Mouse (Mus musculus) olfactory bulb, adult 2 months (tissue): ENCODE data around the gene 2610507B11Rik. TPM values are rescaled to one million over a fixed set of nuclear protein-coding genes. Genes with fewer than 3 reads are reported as not detected.

Experiments
- H3K27ac ChIP-seq: fragments of 200-500 bp; 2 replicates; pipeline ENCODE4 v1.5.1; 2012; ENCODE audit warnings: low read depth, low read length; ENCODE audit not compliant: insufficient read depth
- H3K4me1 ChIP-seq: fragments of 200-500 bp; 2 replicates; pipeline ENCODE4 v1.6.1; 2012; ENCODE audit warnings: low read length; ENCODE audit not compliant: control insufficient read depth, insufficient read depth
- H3K4me3 ChIP-seq: fragments of 200-500 bp; 2 replicates; pipeline ENCODE4 v1.5.1; 2012; ENCODE audit warnings: mild to moderate bottlenecking, low read depth, low read length, moderate library complexity; ENCODE audit not compliant: insufficient read depth
- CTCF ChIP-seq: fragments of 200-500 bp; IDR thresholded peaks from 2 replicates; pipeline ENCODE4 v1.5.1; 2012; ENCODE audit warnings: low read depth, mild to moderate bottlenecking, low read length, moderate library complexity; ENCODE audit not compliant: insufficient read depth
- POLR2A ChIP-seq: fragments of 200-500 bp; IDR thresholded peaks from 2 replicates; pipeline ENCODE4 v1.6.1; 2012; ENCODE audit warnings: mild to moderate bottlenecking, low read depth, low read length, moderate library complexity; ENCODE audit not compliant: insufficient read depth
- WGBS: fragments of 180-500 bp; shearing (Covaris S2); methylation state at CpG from one replicate; pipeline ENCODE4 v1.1.7; 2018; 5-methylcytosine and 5-hydroxymethylcytosine counted together
- polyA plus RNA-seq: library from polyadenylated mRNA; stranded (reverse); fragments of >200 nt; gene quantifications from 2 replicates; pipeline ENCODE4 v1.2.4, GENCODE M21; 2012; ENCODE audit warnings: low replicate concordance; ENCODE audit not compliant: missing spikeins, insufficient read depth, insufficient read length

The 2610507B11Rik gene
- polyA plus RNA-seq, 1 experiment = 122 TPM

GRCm38 (mm10) chr11:78301357-78302084 is 40.0 kb downstream of the 2610507B11Rik start, which contains the start of gene Spag5:
TSS of gene Spag5 (plus strand) at chr11:78301529.
- no peak within 1 kb of the TSS for H3K27ac ChIP-seq
- H3K4me3 ChIP-seq = peak within 1 kb of the TSS; percentile 42
- under 1% methylated on average over 48 of the region's 49 CpGs for WGBS
- H3K4me1 ChIP-seq = peaks cover 6% of the 10 kb centered on the region; the same call in 1 of the 2 replicates
- TF ChIP-seq CTCF (no peak), POLR2A (no peak)

- Histone ChIP-seq H3K4me3 (no peak overlapping the region), H3K27ac (no peak overlapping the region), H3K4me1 (peaks cover 6% of the 10 kb centered on the region; the same call in 1 of the 2 replicates)
- WGBS = 89% methylated on average over 4 of the region's 4 CpGs
- TF ChIP-seq CTCF = no peak
- TF ChIP-seq POLR2A = no peak
Measured at GRCm38 (mm10) chr11:78305272-78305671, 43.7 kb downstream of the 2610507B11Rik start.

- no peak overlapping the region for H3K27ac ChIP-seq
- 80% methylated on average over 8 of the region's 8 CpGs for WGBS
- TF ChIP-seq POLR2A = no peak
- TF ChIP-seq CTCF = no peak
Measured at GRCm38 (mm10) chr11:78310861-78311511, 49.4 kb downstream of the 2610507B11Rik start.

DNA sequence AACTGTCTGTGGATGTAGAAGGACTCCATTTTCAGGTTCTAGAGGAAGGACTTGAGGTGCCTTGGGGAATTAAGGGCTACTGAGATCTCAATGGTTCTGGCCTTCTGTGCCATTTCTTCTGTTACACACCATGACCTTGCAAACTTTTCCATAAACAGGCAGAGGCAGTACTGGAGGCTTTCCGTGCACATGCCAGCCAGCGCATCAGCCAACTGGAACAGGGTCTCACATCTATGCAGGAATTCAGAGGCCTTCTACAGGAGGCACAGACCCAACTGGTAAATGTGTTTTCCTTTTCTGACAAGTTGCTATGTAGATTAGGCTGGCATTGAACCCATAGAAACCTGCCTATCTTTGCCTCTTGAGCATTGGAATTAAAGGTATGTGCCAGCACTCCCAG is 52.1 kb downstream of the 2610507B11Rik start:
- TF ChIP-seq CTCF (no peak), POLR2A (no peak)
- no peak overlapping the region for H3K4me3 ChIP-seq
- no peaks in the 10 kb centered on the region for H3K4me1 ChIP-seq
- H3K27ac ChIP-seq = no peak overlapping the region
- 90% methylated on average over 2 of the region's 2 CpGs for WGBS

More at GRCm38 (mm10) chr11:78310861-78311511, 49.4 kb downstream of the 2610507B11Rik start:
- H3K4me1 ChIP-seq = no peaks in the 10 kb centered on the region
- no peak overlapping the region for H3K4me3 ChIP-seq

DNA sequence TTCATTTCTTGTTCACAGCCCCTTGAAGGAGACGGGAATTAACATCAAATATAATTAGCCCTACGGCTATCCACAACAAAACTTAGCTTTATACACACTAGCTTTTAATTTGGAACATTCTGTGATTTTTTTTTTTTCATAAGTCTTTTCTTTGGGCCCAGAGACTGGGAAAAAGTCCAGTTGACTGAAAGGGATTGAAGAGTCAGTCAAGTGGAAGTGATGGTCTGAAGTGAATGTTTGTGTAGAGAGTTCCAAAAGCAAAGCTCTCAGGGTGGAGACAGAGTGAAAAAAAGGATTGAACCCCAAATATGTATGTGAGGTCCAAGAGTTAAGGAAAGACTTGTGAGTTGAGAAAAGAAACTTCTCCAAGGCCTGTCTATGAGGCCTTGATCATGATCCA is 56.9 kb downstream of the 2610507B11Rik start:
- Histone ChIP-seq H3K4me1 (peaks cover 4% of the 10 kb centered on the region; the same call in 1 of the 2 replicates), H3K27ac (no peak overlapping the region), H3K4me3 (no peak overlapping the region)
- TF ChIP-seq POLR2A (no peak), CTCF (no peak)
- 61% methylated on average over 2 of the region's 2 CpGs for WGBS

DNA sequence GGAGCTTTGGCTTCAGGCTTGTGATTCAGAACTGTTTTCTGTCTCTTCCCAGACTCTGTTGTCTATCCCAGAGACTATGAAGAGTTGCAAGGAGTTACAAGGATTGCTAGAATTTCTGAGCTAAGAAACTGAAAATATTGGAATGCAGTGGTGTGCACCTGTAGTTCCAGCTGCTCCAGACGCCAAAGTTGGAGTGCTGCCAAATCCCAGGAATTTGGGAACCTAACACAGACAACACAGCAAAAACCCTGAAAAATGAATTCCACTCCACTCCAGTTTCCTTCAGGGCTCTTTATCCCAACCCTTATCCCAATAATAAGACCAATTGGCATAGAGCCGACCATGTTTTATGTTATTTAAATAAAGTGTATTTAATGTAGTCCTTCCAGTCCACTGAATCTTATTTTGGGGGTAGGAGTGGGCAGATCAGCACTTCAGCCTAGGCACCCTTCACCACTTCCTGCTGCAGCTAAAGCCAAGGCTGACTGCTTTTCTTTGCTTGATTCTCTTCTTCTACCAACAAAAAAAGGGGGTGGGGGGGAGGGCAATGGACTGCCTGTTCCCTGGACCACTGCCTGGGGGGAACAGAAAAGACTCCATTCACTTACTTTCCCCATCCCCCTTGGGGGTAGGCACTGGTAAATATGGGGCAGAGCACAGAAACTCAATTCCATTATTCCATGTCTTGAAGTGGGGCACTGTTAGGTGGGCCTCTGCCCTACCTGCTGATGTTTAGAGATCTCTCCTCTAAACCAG is 60.7 kb downstream of the 2610507B11Rik start:
- TF ChIP-seq CTCF (no peak), POLR2A (no peak)
- no peak overlapping the region for H3K4me3 ChIP-seq
- WGBS = 6% methylated on average over 2 of the region's 2 CpGs
- peaks cover 7% of the 10 kb centered on the region; the same call in 1 of the 2 replicates for H3K4me1 ChIP-seq
- H3K27ac ChIP-seq = peak overlapping the region; percentile 75; the same call in 1 of the 2 replicates

- Histone ChIP-seq H3K4me3 (peak within 1 kb of the TSS; percentile 28; the same call in 1 of the 2 replicates), H3K27ac (peak within 1 kb of the TSS; percentile 75), H3K4me1 (peaks cover 7% of the 10 kb centered on the region; the same call in 1 of the 2 replicates)
- WGBS = 11% methylated on average over 15 of the region's 15 CpGs
- 0 out of 2 replicates have a peak, but pooled peaks have one; percentile 25 for TF ChIP-seq POLR2A
- TF ChIP-seq CTCF = no peak
Measured at GRCm38 (mm10) chr11:78322860-78323259, 61.3 kb downstream of the 2610507B11Rik start, which contains the start of gene Aldoc. TSS of gene Aldoc (plus strand) at chr11:78322968.

GRCm38 (mm10) chr11:78324000-78324785 is 62.6 kb downstream of the 2610507B11Rik start:
- TF ChIP-seq CTCF = no peak
- TF ChIP-seq POLR2A = no peak
- H3K27ac ChIP-seq = 0 out of 2 replicates have a peak overlapping the region, but pooled peaks have one; percentile 2
- peak overlapping the region; percentile 15 for H3K4me3 ChIP-seq
- peaks cover 12% of the 10 kb centered on the region for H3K4me1 ChIP-seq
- WGBS = 44% methylated on average over 15 of the region's 15 CpGs

DNA sequence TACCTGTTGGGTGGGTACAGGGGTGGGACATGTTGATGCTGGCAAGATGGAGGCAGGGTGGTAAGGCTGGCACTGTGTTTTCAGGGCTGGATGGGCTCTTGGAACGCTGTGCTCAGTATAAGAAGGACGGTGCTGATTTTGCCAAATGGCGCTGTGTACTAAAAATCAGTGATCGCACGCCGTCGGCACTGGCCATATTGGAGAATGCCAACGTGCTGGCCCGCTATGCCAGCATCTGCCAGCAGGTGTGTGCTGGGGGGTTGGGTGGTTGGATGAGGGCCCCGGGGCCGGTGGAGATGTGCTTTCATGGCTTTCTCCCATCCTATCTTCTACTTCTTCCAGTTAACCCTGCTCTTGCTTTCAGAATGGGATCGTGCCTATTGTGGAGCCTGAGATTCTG is 63.4 kb downstream of the 2610507B11Rik start:
- peak overlapping the region; percentile 15; the same call in 1 of the 2 replicates for H3K4me3 ChIP-seq
- TF ChIP-seq POLR2A (no peak), CTCF (no peak)
- H3K4me1 ChIP-seq = peaks cover 12% of the 10 kb centered on the region
- H3K27ac ChIP-seq = no peak overlapping the region
- WGBS = 62% methylated on average over 12 of the region's 12 CpGs
